Mouse (Mus musculus) brain, adult 2 months (tissue): ENCODE measurements around the gene Prkacb.

Experiments
- DNase-seq: peaks from one replicate; pipeline ENCODE4 v3.0.0; 2011; ENCODE audit warnings: low read depth, low spot score

Prkacb gene

GRCm38 (mm10) chr3:146731499-146731898, 81.3 kb downstream of the Prkacb start:
- no peak for DNase-seq

GRCm38 (mm10) chr3:146723037-146723436, 89.8 kb downstream of the Prkacb start:
- peak; percentile 78 for DNase-seq

GRCm38 (mm10) chr3:146719696-146720095, 93.1 kb downstream of the Prkacb start:
- DNase-seq: peak; percentile 50

GRCm38 (mm10) chr3:146718251-146718650, 94.5 kb downstream of the Prkacb start:
- no peak for DNase-seq

GRCm38 (mm10) chr3:146712305-146712704, 100.5 kb downstream of the Prkacb start:
- DNase-seq: no peak

GRCm38 (mm10) chr3:146711559-146711958, 101.2 kb downstream of the Prkacb start:
- DNase-seq: peak; percentile 91

GRCm38 (mm10) chr3:146711084-146711483, 101.7 kb downstream of the Prkacb start:
- DNase-seq: peak; percentile 85

GRCm38 (mm10) chr3:146709086-146709485, 103.7 kb downstream of the Prkacb start:
- peak; percentile 53 for DNase-seq

- no peak for DNase-seq
Observed at GRCm38 (mm10) chr3:146708381-146708780, 104.4 kb downstream of the Prkacb start.

GRCm38 (mm10) chr3:146704099-146704498, 108.7 kb downstream of the Prkacb start:
- DNase-seq: no peak

GRCm38 (mm10) chr3:146700051-146700450, 112.7 kb downstream of the Prkacb start:
- no peak for DNase-seq

- peak; percentile 62 for DNase-seq
Observed at GRCm38 (mm10) chr3:146698982-146699381, 113.8 kb downstream of the Prkacb start.

GRCm38 (mm10) chr3:146692547-146692946, 120.2 kb downstream of the Prkacb start:
- DNase-seq: no peak

GRCm38 (mm10) chr3:146687121-146687725, 125.6 kb downstream of the Prkacb start:
- DNase-seq: peak; percentile 69

GRCm38 (mm10) chr3:146686428-146686827, 126.4 kb downstream of the Prkacb start:
- DNase-seq: no peak

GRCm38 (mm10) chr3:146684811-146685675, 127.7 kb downstream of the Prkacb start, which contains the start of gene Samd13:
Gene Samd13 (minus strand): TSS chr3:146685592.
- DNase-seq: peak; percentile 37

GRCm38 (mm10) chr3:146683095-146683494, 129.7 kb downstream of the Prkacb start:
- DNase-seq: no peak

- peak; percentile 84 for DNase-seq
Observed at GRCm38 (mm10) chr3:146682140-146682651, 130.6 kb downstream of the Prkacb start.

- peak; percentile 30 for DNase-seq
Observed at GRCm38 (mm10) chr3:146681696-146682095, 131.1 kb downstream of the Prkacb start.

- DNase-seq: no peak
Observed at GRCm38 (mm10) chr3:146680625-146681024, 132.2 kb downstream of the Prkacb start.

- DNase-seq: no peak
Observed at GRCm38 (mm10) chr3:146679646-146680045, 133.1 kb downstream of the Prkacb start.
